Mouse (Mus musculus): ENCODE measurements at regions not wholly inside any gene's neighbourhood (a gene's known extent, or its start where the extent isn't known, plus 50 kb on each side); places are given as distances from the start of the nearest gene placed in this dataset.
A peak's percentile ranks its signal among the peaks of the same experiment; 100 is the strongest.

- no peak for ATAC-seq (ENCODE audit: poor library complexity, severe bottlenecking)
Measured at GRCm38 (mm10) chr16:44630861-44631260, 72.2 kb upstream of the Boc start.

- ATAC-seq (ENCODE audit: poor library complexity, severe bottlenecking) = no peak
Measured at GRCm38 (mm10) chr16:44630426-44630825, 71.7 kb upstream of the Boc start.

GRCm38 (mm10) chr16:44629296-44630275 is 70.9 kb upstream of the Boc start:
- no peak for ATAC-seq (ENCODE audit: poor library complexity, severe bottlenecking)

- ATAC-seq (ENCODE audit: poor library complexity, severe bottlenecking) = no peak
Measured at GRCm38 (mm10) chr16:44625871-44626293, 67.2 kb upstream of the Boc start.

GRCm38 (mm10) chr16:44625108-44625616 is 66.5 kb upstream of the Boc start:
- no peak for ATAC-seq (ENCODE audit: poor library complexity, severe bottlenecking)

GRCm38 (mm10) chr16:44621573-44621972 is 62.9 kb upstream of the Boc start:
- no peak for ATAC-seq (ENCODE audit: poor library complexity, severe bottlenecking)

GRCm38 (mm10) chr16:44620536-44620935 is 61.8 kb upstream of the Boc start:
- 0 out of 2 replicates have a peak, but pooled peaks have one; percentile 21 for ATAC-seq (ENCODE audit: poor library complexity, severe bottlenecking)

GRCm38 (mm10) chr16:44619476-44620103 is 60.9 kb upstream of the Boc start:
- ATAC-seq (ENCODE audit: poor library complexity, severe bottlenecking) = no peak

- ATAC-seq (ENCODE audit: poor library complexity, severe bottlenecking) = no peak
Measured at GRCm38 (mm10) chr16:44617041-44617440, 58.3 kb upstream of the Boc start.

- ATAC-seq (ENCODE audit: poor library complexity, severe bottlenecking) = no peak
Measured at GRCm38 (mm10) chr16:44616376-44616775, 57.7 kb upstream of the Boc start.

- ATAC-seq (ENCODE audit: poor library complexity, severe bottlenecking) = no peak
Measured at GRCm38 (mm10) chr16:44615878-44616206, 57.1 kb upstream of the Boc start.

- ATAC-seq (ENCODE audit: poor library complexity, severe bottlenecking) = no peak
Measured at GRCm38 (mm10) chr16:44615172-44615877, 56.6 kb upstream of the Boc start.

- ATAC-seq (ENCODE audit: poor library complexity, severe bottlenecking) = no peak
Measured at GRCm38 (mm10) chr16:44614235-44614634, 55.5 kb upstream of the Boc start.

- no peak for ATAC-seq (ENCODE audit: poor library complexity, severe bottlenecking)
Measured at GRCm38 (mm10) chr16:44612676-44613075, 54.0 kb upstream of the Boc start.

- no peak for ATAC-seq (ENCODE audit: poor library complexity, severe bottlenecking)
Measured at GRCm38 (mm10) chr16:44611525-44611924, 52.8 kb upstream of the Boc start.

- no peak for ATAC-seq (ENCODE audit: poor library complexity, severe bottlenecking)
Measured at GRCm38 (mm10) chr16:44608586-44608985, 49.9 kb upstream of the Boc start.
